Mouse (Mus musculus) forebrain, embryonic 12.5 days (tissue): ENCODE data around the gene Gna15. TPM values are rescaled to one million over a fixed set of nuclear protein-coding genes. Genes with fewer than 3 reads are reported as not detected.

Source experiments
- ATAC-seq: fragments of 200-750 bp; cut with Nextera tagmentation; 2 replicates; pipeline ENCODE4 v1.8.0; 2017; ENCODE audit warnings: moderate TSS enrichment; ENCODE audit not compliant: low FRiP score
- H3K27ac ChIP-seq: fragments of 300-500 bp; sonication (generic); 2 replicates; pipeline ENCODE4 v1.5.1; 2016; ENCODE audit warnings: mild to moderate bottlenecking
- H3K27me3 ChIP-seq: fragments of 300-500 bp; sonication (generic); 2 replicates; pipeline ENCODE4 v1.6.1; 2016; ENCODE audit warnings: mild to moderate bottlenecking
- H3K36me3 ChIP-seq: fragments of 300-500 bp; sonication (generic); replicated peaks from 2 replicates; pipeline ENCODE4 v1.6.1; 2016; ENCODE audit warnings: mild to moderate bottlenecking
- H3K4me1 ChIP-seq: fragments of 300-500 bp; sonication (generic); 2 replicates; pipeline ENCODE4 v1.6.1; 2016
- H3K4me2 ChIP-seq: fragments of 300-500 bp; sonication (generic); 2 replicates; pipeline ENCODE4 v1.6.1; 2016; ENCODE audit warnings: mild to moderate bottlenecking, moderate library complexity
- H3K4me3 ChIP-seq: fragments of 300-500 bp; sonication (generic); replicated peaks from 2 replicates; pipeline ENCODE4 v1.5.1; 2016; ENCODE audit warnings: mild to moderate bottlenecking
- H3K9ac ChIP-seq: fragments of 300-500 bp; sonication (generic); 2 replicates; pipeline ENCODE4 v1.6.1; 2016; ENCODE audit warnings: mild to moderate bottlenecking
- H3K9me3 ChIP-seq: fragments of 300-500 bp; sonication (generic); 2 replicates; pipeline ENCODE4 v1.6.1; 2016
- WGBS: fragments of 180-500 bp; shearing (Covaris S2); methylation state at CpG from one replicate; pipeline ENCODE4 v1.1.7; 2016; 5-methylcytosine and 5-hydroxymethylcytosine counted together
- polyA plus RNA-seq: library from polyadenylated mRNA; unstranded; fragments of >200 nt; fragmentation: Nextera tagmentation; extraction: Ambion mirVana; gene quantifications from 2 replicates; pipeline ENCODE4 v1.2.1, GENCODE M21; 2016

Gene Gna15
- polyA plus RNA-seq, 1 experiment from 2014 or later: 0.92 TPM

DNA sequence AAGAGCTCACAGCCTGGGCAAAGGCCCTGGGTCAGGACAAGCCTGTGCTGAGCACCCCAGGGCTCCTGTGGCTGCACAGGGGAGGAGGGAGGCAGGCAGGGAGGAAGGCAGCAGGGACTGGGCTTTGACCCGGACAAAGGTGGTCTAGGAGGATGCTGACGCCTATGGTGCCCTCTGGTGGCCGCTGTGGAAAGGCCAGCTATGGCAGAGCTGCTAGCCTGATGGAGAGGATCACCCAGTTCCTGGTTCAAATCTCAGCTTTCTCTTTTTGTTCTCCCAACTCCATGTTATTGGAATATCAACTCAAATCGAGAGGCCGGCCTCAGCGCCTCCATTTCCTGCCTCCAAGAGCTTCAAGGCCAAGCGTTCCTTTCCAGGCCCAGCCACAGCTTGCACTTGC, 26.2 kb upstream of the Gna15 start:
- ATAC-seq: no peak
- 13% methylated on average over 7 of the region's 7 CpGs for WGBS
- Histone ChIP-seq H3K4me1 (peaks cover 5% of the 10 kb centered on the region), H3K4me2 (no peak overlapping the region), H3K36me3 (no peaks in the 10 kb centered on the region), H3K9ac (no peak overlapping the region), H3K4me3 (no peak overlapping the region), H3K9me3 (no peaks in the 10 kb centered on the region), H3K27ac (no peak overlapping the region), H3K27me3 (no peaks in the 10 kb centered on the region)

DNA sequence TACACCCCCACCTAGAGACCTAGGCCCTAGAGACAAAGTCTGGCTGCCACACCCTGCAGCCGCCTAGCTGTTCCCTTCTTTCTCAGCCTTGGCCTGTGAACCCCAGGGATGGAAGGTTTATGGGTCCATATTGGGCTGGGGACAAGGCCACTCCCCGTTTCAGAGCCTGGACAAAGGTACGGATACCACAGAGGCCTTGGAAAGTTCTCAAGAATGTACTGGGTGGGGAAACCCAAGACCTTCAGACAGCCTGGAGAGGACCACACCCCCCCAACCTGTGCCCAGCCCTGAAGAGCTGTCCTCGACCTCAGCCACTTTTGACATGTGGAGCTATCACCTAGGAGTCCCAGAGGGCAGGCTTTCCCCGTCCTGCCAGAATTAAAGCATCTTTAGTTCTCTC, 24.9 kb upstream of the Gna15 start:
- no peak for ATAC-seq
- peaks cover 11% of the 10 kb centered on the region for H3K4me1 ChIP-seq
- no peaks in the 10 kb centered on the region for H3K9me3 ChIP-seq
- H3K4me2 ChIP-seq: no peak overlapping the region
- no peak overlapping the region for H3K27ac ChIP-seq
- no peak overlapping the region for H3K9ac ChIP-seq
- no peaks in the 10 kb centered on the region for H3K27me3 ChIP-seq
- no peak overlapping the region for H3K4me3 ChIP-seq
- 71% methylated on average over 5 of the region's 5 CpGs for WGBS
- H3K36me3 ChIP-seq: no peaks in the 10 kb centered on the region

GRCm38 (mm10) chr10:81546788-81547571, 23.0 kb upstream of the Gna15 start:
- H3K4me2 ChIP-seq: no peak overlapping the region
- H3K4me3 ChIP-seq: no peak overlapping the region
- no peak overlapping the region for H3K9ac ChIP-seq
- ATAC-seq: no peak
- H3K27ac ChIP-seq: no peak overlapping the region
- H3K27me3 ChIP-seq: no peaks in the 10 kb centered on the region
- 94% methylated on average over 13 of the region's 13 CpGs for WGBS
- peaks cover 31% of the 10 kb centered on the region for H3K4me1 ChIP-seq
- no peaks in the 10 kb centered on the region for H3K9me3 ChIP-seq
- H3K36me3 ChIP-seq: 0 out of 2 replicates have a peak, but pooled peaks cover 4% of the 10 kb centered on the region

DNA sequence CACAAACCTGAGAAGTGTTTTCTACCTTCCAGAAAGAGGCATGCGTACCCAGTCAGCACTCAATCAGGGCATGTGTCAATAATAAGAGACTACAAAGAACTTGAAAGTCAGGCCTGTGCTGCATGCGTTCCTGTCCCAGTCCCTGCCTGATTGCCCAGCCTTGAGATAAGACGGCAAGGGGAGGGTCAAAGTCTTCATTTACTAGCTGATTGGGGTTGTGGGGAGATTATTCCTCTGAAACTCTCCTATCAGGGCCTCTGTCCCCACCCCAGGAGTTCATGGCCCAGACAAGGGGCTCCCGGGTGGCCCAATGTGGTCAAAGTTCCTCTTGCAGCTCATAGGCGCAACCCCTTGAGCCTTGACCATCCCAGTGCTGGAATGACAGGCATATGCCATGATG, 22.3 kb upstream of the Gna15 start:
- Histone ChIP-seq H3K27me3 (no peaks in the 10 kb centered on the region), H3K36me3 (0 out of 2 replicates have a peak, but pooled peaks cover 4% of the 10 kb centered on the region), H3K4me1 (peaks cover 34% of the 10 kb centered on the region), H3K4me2 (no peak overlapping the region), H3K9ac (no peak overlapping the region), H3K4me3 (no peak overlapping the region), H3K27ac (no peak overlapping the region), H3K9me3 (no peaks in the 10 kb centered on the region)
- WGBS: 91% methylated on average over 5 of the region's 5 CpGs
- ATAC-seq: no peak

DNA sequence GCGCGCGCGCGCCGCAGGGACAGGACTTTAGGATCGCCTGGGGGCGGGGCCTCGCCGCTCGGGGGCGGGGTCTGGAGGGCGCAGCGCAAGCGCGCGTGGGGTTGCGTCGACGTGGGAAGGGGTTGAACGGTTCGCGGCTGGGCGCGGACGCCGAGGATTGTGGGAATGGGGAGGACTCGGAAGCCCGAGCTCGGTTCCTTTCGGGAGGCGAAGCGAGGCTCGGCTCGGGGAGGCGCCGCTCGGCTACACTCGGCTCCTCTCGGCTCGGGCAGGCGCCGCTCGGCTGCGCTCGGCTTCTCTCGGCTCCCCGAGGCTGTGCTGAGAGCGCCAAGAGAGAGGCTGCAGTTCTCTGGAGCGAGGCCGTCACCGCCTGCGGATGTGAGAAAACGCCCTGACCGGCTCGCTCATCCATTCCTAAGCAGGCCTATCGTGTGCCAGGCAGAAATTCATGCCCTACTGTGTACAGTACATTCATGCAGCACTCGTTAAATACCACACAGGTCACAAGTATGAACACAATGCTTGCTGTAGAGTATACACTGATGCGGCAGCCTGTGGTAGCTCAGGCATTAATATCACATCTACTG, 21.2 kb upstream of the Gna15 start, which contains the start of gene Gna11:
Gene Gna11, minus strand, starts transcription at position 30 of the 587 bp plus-strand sequence.
- WGBS: 1% methylated on average over 56 of the region's 59 CpGs

DNA sequence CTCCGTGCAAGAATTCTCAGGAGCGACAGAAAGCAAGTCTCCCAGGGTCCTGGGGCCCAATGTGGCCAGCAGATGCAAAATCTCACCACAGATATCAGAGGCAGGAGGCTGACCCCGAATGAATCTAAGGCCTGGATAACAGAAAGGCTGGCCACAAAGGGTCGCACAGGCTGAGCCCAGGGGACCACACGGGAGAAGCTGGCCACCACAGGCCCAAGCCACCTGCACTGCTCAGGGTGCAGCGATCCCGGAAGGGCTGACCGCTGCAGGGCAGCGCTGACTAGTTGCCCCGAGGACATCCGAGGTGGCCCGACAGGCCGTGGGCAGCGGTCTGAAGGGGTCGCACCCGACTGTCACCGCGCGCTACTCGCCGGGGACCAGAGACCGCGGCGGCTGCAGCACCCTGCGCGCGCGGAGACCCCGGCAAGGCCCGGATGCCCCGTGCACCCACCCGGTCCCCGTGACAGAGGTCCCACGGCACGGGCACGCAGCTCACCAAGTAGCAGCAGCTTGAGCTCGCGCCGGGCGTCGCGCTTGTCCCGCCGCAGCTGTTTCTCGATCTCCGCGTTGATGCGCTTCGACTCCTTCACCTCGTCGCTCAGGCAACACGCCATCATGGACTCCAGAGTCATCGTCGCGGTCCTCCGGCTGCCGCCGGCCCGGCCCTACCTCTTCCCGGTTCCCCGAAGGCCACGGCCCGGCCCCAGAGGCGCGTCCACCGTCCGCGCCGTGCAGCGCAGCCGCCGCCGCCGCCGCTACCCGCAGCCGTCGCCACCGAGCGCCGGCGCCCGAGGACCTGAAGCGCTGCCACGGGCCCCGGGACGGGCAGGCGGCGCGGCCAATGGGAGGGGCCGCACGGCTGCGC, 20.5 kb upstream of the Gna15 start:
- Histone ChIP-seq H3K36me3 (peaks cover 5% of the 10 kb centered on the region; the same call in 1 of the 2 replicates), H3K4me3 (peak overlapping the region; percentile 96), H3K4me2 (peak overlapping the region; percentile 99), H3K9ac (peak overlapping the region; percentile 91), H3K27ac (peak overlapping the region; percentile 92), H3K27me3 (no peaks in the 10 kb centered on the region), H3K4me1 (peaks cover 39% of the 10 kb centered on the region), H3K9me3 (no peaks in the 10 kb centered on the region)
- WGBS: under 1% methylated on average over 93 of the region's 93 CpGs
- ATAC-seq: peak; percentile 9

More for the DNA sequence above, 21.2 kb upstream of the Gna15 start, which contains the start of gene Gna11:
- peak within 1 kb of the TSS; percentile 96 for H3K4me3 ChIP-seq
- peaks cover 39% of the 10 kb centered on the region for H3K4me1 ChIP-seq
- H3K9me3 ChIP-seq: no peaks in the 10 kb centered on the region
- H3K36me3 ChIP-seq: peaks cover 4% of the 10 kb centered on the region; the same call in 1 of the 2 replicates
- peak within 1 kb of the TSS; percentile 92 for H3K27ac ChIP-seq
- H3K27me3 ChIP-seq: no peaks in the 10 kb centered on the region
- H3K9ac ChIP-seq: peak within 1 kb of the TSS; percentile 91
- H3K4me2 ChIP-seq: peak within 1 kb of the TSS; percentile 99
- ATAC-seq: peak; percentile 96

DNA sequence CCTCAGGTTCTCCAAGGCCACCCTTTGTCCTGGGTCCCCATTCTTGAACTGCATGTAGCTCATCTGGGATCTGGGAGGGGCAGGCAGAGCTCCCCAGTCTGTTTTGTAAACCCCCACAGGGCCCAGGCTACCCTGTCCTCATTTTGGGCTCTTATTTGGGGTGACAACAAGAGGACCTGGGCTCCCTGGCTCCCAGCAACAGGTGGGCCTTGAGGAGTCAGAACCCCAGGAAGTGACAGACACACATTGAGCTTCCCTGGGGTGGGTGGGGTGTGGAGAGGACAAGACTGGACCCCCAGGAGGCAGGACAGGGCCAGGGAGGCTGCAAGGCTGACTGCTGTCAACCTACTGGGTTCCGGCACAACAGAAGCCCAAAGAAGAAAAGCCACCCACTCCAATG, 19.6 kb upstream of the Gna15 start:
- H3K27ac ChIP-seq: no peak overlapping the region
- no peaks in the 10 kb centered on the region for H3K9me3 ChIP-seq
- WGBS: 53% methylated on average over 1 of the region's 1 CpGs
- H3K36me3 ChIP-seq: peaks cover 9% of the 10 kb centered on the region; the same call in 1 of the 2 replicates
- peak overlapping the region; percentile 99 for H3K4me2 ChIP-seq
- peak overlapping the region; percentile 96 for H3K4me3 ChIP-seq
- H3K9ac ChIP-seq: peak overlapping the region; percentile 91
- H3K27me3 ChIP-seq: no peaks in the 10 kb centered on the region
- ATAC-seq: no peak
- peaks cover 39% of the 10 kb centered on the region for H3K4me1 ChIP-seq

- H3K4me3 ChIP-seq: peak overlapping the region; percentile 96
- peak overlapping the region; percentile 91 for H3K9ac ChIP-seq
- peak overlapping the region; percentile 99 for H3K4me2 ChIP-seq
- no peak overlapping the region for H3K27ac ChIP-seq
- peaks cover 9% of the 10 kb centered on the region; the same call in 1 of the 2 replicates for H3K36me3 ChIP-seq
- 76% methylated on average over 7 of the region's 7 CpGs for WGBS
- no peaks in the 10 kb centered on the region for H3K27me3 ChIP-seq
- no peaks in the 10 kb centered on the region for H3K9me3 ChIP-seq
- ATAC-seq: no peak
- peaks cover 39% of the 10 kb centered on the region for H3K4me1 ChIP-seq
Observed at GRCm38 (mm10) chr10:81542727-81543460, 18.9 kb upstream of the Gna15 start.

DNA sequence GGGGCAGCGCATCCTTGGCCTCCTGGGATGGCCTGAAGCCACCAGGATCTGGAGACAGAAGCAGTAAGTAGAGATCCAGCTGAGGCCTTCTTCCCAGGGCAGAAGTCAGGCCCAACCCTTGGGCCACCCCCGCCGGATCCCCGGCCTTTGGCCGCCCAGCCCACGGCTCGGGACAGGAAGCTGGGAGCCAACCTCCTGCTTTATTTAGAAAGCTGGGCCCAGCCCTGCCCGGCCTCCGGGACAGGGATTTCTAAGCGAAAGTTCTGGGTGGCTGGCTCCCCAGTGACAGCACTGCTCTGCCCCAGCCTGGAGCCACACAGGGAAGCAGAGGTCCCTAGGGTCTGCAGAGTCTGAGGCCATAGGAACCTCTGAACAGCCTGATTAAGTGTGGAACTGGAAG, 17.8 kb upstream of the Gna15 start:
- Histone ChIP-seq H3K27ac (no peak overlapping the region), H3K4me2 (no peak overlapping the region), H3K9ac (0 out of 2 replicates have a peak overlapping the region, but pooled peaks have one; percentile 2), H3K27me3 (no peaks in the 10 kb centered on the region), H3K4me3 (no peak overlapping the region), H3K9me3 (no peaks in the 10 kb centered on the region), H3K36me3 (peaks cover 9% of the 10 kb centered on the region; the same call in 1 of the 2 replicates), H3K4me1 (peaks cover 39% of the 10 kb centered on the region)
- no peak for ATAC-seq
- 93% methylated on average over 10 of the region's 10 CpGs for WGBS

DNA sequence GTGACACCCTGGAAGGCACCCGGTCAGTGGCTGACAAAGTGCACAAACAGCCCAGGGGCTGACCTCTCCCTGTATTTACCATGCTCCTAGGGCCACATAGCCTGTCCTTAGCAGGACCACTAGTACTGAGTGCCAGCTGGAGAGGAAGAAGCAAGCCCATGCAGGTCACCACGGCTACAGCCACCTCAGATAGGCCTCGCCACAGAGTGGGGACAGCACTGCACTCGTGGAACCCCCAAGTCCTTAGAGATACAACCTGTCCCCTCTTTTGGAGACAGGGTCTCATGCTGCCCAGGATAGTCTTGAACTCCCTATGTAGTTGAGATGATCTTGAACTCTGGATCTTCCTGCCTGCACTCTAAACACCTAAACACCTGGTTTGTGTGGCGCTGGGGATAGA, 17.3 kb upstream of the Gna15 start:
- H3K36me3 ChIP-seq: peaks cover 9% of the 10 kb centered on the region; the same call in 1 of the 2 replicates
- H3K4me2 ChIP-seq: no peak overlapping the region
- no peak overlapping the region for H3K27ac ChIP-seq
- 89% methylated on average over 5 of the region's 5 CpGs for WGBS
- ATAC-seq: no peak
- 0 out of 2 replicates have a peak overlapping the region, but pooled peaks have one; percentile 2 for H3K9ac ChIP-seq
- H3K27me3 ChIP-seq: no peaks in the 10 kb centered on the region
- H3K9me3 ChIP-seq: no peaks in the 10 kb centered on the region
- peaks cover 39% of the 10 kb centered on the region for H3K4me1 ChIP-seq
- no peak overlapping the region for H3K4me3 ChIP-seq

DNA sequence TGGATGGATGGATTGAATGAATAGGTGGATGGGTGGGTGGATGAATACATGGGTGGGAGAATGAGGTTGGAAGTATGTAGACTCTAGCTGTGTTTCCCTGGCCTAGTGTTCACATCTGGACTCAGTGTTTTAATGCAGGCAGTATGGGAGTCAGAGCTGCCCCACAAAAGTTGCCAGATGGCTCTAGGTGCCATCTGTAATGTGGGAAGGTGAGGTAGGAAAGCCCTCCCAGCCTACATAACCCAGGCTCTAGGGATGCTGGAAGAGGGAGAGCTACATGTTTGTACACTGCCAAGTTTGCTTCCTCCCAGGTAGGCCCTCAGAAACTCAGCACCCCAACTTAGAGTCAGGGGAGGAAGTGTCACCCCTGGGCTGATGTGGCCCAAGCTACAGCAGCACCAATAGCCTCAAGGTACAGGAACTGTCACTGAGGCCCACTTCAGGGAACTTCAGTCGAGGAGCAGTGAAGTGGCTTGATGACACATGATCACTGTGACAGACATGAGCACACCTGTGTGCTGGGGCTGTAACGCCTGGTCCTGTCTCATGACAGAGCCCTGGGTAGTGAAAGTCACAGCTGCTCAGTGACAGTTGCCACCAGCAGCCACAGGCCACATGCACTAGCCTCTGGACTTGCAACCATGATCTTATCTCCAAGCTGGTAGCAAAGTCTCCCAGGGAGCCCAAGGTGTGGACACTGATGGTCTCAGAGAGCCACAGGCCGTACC, 14.5 kb upstream of the Gna15 start:
- Histone ChIP-seq H3K4me3 (no peak overlapping the region), H3K36me3 (peaks cover 17% of the 10 kb centered on the region), H3K27me3 (no peaks in the 10 kb centered on the region), H3K27ac (no peak overlapping the region), H3K9ac (no peak overlapping the region), H3K4me1 (peaks cover 24% of the 10 kb centered on the region), H3K4me2 (no peak overlapping the region), H3K9me3 (no peaks in the 10 kb centered on the region)
- 83% methylated on average over 3 of the region's 3 CpGs for WGBS
- ATAC-seq: no peak
